Mouse (Mus musculus) neural tube, embryonic 12.5 days (tissue): Measurements from ENCODE around the gene Kcne4. TPM values are rescaled to one million over a fixed set of nuclear protein-coding genes. Genes with fewer than 3 reads are reported as not detected.

Experiments used
- ATAC-seq: fragments of 200-750 bp; cut with Nextera tagmentation; 2 replicates; pipeline ENCODE4 v1.8.0; 2017; ENCODE audit warnings: low read depth, mild to moderate bottlenecking, moderate TSS enrichment, moderate library complexity; ENCODE audit not compliant: low FRiP score
- H3K27ac ChIP-seq: fragments of 300-500 bp; sonication (generic); 2 replicates; pipeline ENCODE4 v1.5.1; 2016
- H3K27me3 ChIP-seq: fragments of 300-500 bp; sonication (generic); replicated peaks from 2 replicates; pipeline ENCODE4 v1.6.1; 2016; ENCODE audit warnings: mild to moderate bottlenecking
- H3K36me3 ChIP-seq: fragments of 300-500 bp; sonication (generic); 2 replicates; pipeline ENCODE4 v1.6.1; 2016; ENCODE audit warnings: mild to moderate bottlenecking
- H3K4me1 ChIP-seq: fragments of 300-500 bp; sonication (generic); 2 replicates; pipeline ENCODE4 v1.6.1; 2016
- H3K4me2 ChIP-seq: fragments of 300-500 bp; sonication (generic); replicated peaks from 2 replicates; pipeline ENCODE4 v1.6.1; 2016; ENCODE audit warnings: mild to moderate bottlenecking
- H3K4me3 ChIP-seq: fragments of 300-500 bp; sonication (generic); 2 replicates; pipeline ENCODE4 v1.5.1; 2016
- H3K9ac ChIP-seq: fragments of 300-500 bp; sonication (generic); 2 replicates; pipeline ENCODE4 v1.6.1; 2016; ENCODE audit warnings: mild to moderate bottlenecking
- H3K9me3 ChIP-seq: fragments of 300-500 bp; sonication (generic); 2 replicates; pipeline ENCODE4 v1.6.1; 2016; ENCODE audit warnings: mild to moderate bottlenecking
- WGBS: fragments of 180-500 bp; shearing (Covaris S2); methylation state at CpG from one replicate; pipeline ENCODE4 v1.1.7; 2016; 5-methylcytosine and 5-hydroxymethylcytosine counted together
- polyA plus RNA-seq: library from polyadenylated mRNA; unstranded; fragments of >200 nt; fragmentation: Nextera tagmentation; extraction: Ambion mirVana; gene quantifications from 2 replicates; pipeline ENCODE4 v1.2.1, GENCODE M21; 2016

Gene Kcne4
- polyA plus RNA-seq, 1 experiment from 2014 or later: 6.1 TPM

DNA sequence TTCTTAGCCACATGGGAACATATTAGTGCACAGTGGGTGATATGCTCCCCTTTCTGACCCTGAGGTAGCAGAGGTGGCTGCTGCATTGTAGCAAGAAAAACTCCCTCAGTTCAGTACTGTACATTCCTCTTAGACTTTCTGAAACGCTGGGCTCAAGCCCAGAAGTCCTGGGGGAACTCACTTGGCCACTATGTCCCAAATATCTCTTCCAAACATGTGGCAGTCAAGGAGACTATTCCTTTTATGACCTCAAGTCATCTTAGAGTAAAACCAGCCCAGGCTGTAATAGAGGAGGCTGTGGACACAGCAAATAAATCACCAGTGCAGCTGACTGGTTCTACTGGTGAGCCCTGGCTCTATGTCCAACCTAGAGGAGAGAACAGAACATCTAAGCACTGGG lies 45.7 kb downstream of the Kcne4 start:
- WGBS: 76% methylated on average over 1 of the region's 1 CpGs
- H3K36me3 ChIP-seq: no peaks in the 10 kb centered on the region
- H3K9ac ChIP-seq: no peak overlapping the region
- H3K4me2 ChIP-seq: no peak overlapping the region
- H3K9me3 ChIP-seq: no peaks in the 10 kb centered on the region
- H3K4me3 ChIP-seq: no peak overlapping the region
- no peak for ATAC-seq
- no peaks in the 10 kb centered on the region for H3K27me3 ChIP-seq
- no peak overlapping the region for H3K27ac ChIP-seq
- no peaks in the 10 kb centered on the region for H3K4me1 ChIP-seq

DNA sequence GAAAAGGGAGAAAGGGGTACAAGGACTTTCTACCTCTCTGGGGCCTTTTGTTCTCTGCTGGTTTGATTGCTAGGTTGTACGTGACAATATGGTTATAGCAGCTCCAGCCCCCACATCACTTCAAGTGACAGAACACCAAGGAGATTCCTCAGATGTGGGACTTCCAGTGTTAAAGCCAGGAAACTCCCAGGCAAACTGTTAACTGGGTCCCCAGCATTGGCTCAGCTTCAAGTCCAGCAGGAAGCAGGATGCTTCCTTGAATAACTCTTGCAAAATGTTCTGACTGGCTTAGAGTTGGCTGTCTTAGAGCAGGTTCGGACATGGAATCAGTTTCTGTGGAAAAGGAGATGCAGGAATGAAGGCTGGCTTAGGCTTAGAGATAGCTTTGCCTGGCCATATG lies 47.3 kb downstream of the Kcne4 start:
- no peak for ATAC-seq
- H3K36me3 ChIP-seq: no peaks in the 10 kb centered on the region
- H3K27ac ChIP-seq: no peak overlapping the region
- WGBS: 62% methylated on average over 2 of the region's 2 CpGs
- H3K9ac ChIP-seq: no peak overlapping the region
- no peaks in the 10 kb centered on the region for H3K4me1 ChIP-seq
- H3K27me3 ChIP-seq: no peaks in the 10 kb centered on the region
- H3K9me3 ChIP-seq: no peaks in the 10 kb centered on the region
- no peak overlapping the region for H3K4me3 ChIP-seq
- H3K4me2 ChIP-seq: no peak overlapping the region

GRCm38 (mm10) chr1:78864351-78864750 lies 47.8 kb downstream of the Kcne4 start:
- no peak overlapping the region for H3K4me3 ChIP-seq
- no peak overlapping the region for H3K4me2 ChIP-seq
- ATAC-seq: no peak
- H3K36me3 ChIP-seq: no peaks in the 10 kb centered on the region
- H3K9ac ChIP-seq: no peak overlapping the region
- H3K27ac ChIP-seq: no peak overlapping the region
- H3K27me3 ChIP-seq: no peaks in the 10 kb centered on the region
- no peaks in the 10 kb centered on the region for H3K9me3 ChIP-seq
- WGBS: 66% methylated on average over 6 of the region's 6 CpGs
- H3K4me1 ChIP-seq: no peaks in the 10 kb centered on the region

DNA sequence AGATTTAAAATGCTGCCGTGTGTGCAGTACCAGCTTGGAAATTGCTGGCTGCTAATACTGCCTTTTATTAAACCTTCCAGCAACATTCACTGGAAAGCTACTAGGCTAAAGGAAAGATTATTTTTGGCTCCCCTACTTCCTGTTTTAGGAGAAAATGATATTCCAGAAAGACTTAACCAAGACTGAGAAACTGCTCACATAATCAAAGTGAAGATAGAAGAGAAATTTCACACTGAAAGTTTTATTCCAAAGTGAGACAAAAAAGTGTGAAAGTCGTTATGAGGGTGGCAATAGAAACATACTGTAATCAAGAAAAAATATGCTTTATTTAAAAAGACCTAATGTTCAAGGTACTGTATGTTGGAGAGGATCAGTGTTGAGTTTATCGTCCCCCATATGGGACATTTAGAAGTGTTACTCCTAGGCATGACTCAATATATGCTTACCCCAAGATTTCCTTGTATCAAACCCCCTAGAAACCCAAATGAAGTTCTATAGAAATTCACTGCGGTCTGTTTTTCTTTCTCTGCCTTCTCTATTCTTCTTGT lies 48.3 kb downstream of the Kcne4 start:
- no peak overlapping the region for H3K4me2 ChIP-seq
- no peaks in the 10 kb centered on the region for H3K36me3 ChIP-seq
- H3K27me3 ChIP-seq: no peaks in the 10 kb centered on the region
- no peak for ATAC-seq
- H3K9me3 ChIP-seq: no peaks in the 10 kb centered on the region
- H3K9ac ChIP-seq: no peak overlapping the region
- H3K27ac ChIP-seq: no peak overlapping the region
- H3K4me3 ChIP-seq: no peak overlapping the region
- no peaks in the 10 kb centered on the region for H3K4me1 ChIP-seq
- 89% methylated on average over 4 of the region's 4 CpGs for WGBS

GRCm38 (mm10) chr1:78865991-78866390 lies 49.4 kb downstream of the Kcne4 start:
- no peak for ATAC-seq
- H3K27ac ChIP-seq: no peak overlapping the region
- 93% methylated on average over 5 of the region's 5 CpGs for WGBS
- no peaks in the 10 kb centered on the region for H3K4me1 ChIP-seq
- no peak overlapping the region for H3K9ac ChIP-seq
- no peaks in the 10 kb centered on the region for H3K36me3 ChIP-seq
- H3K9me3 ChIP-seq: no peaks in the 10 kb centered on the region
- no peak overlapping the region for H3K4me2 ChIP-seq
- H3K4me3 ChIP-seq: no peak overlapping the region
- no peaks in the 10 kb centered on the region for H3K27me3 ChIP-seq

DNA sequence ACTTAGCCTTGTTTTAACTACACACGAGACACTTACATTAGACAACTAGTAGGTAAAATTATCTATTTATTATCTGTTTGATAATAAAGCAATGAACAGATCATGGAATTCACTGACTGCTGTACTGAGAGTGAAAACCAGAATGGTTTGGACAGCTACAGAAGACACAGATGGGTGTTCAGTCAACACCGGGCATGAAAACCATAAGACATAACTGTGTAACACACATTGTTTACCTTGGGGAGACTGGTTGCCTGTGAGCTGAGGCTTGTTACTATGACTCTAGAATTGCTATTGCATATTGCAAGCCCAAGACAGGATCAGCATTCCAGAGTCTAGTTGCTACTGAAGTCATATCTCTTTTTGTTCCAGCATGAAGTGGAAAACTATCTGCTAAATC lies 49.9 kb downstream of the Kcne4 start:
- H3K27ac ChIP-seq: no peak overlapping the region
- H3K4me2 ChIP-seq: no peak overlapping the region
- 94% methylated on average over 2 of the region's 2 CpGs for WGBS
- no peaks in the 10 kb centered on the region for H3K4me1 ChIP-seq
- no peak overlapping the region for H3K4me3 ChIP-seq
- H3K9me3 ChIP-seq: no peaks in the 10 kb centered on the region
- no peaks in the 10 kb centered on the region for H3K36me3 ChIP-seq
- H3K27me3 ChIP-seq: no peaks in the 10 kb centered on the region
- ATAC-seq: no peak
- no peak overlapping the region for H3K9ac ChIP-seq

Other genes starting within 250 kb of the Kcne4 start
- gene Acsl3, start 158.9 kb upstream of the Kcne4 start, polyA plus RNA-seq: 74.3 and 82.2 TPM in 2 replicates
- 2.7 and 3.5 TPM in 2 replicates for gene Utp14b, start 158.7 kb upstream of the Kcne4 start, polyA plus RNA-seq